Mouse (Mus musculus) MEL (cell line): ENCODE measurements around the gene Gpr142.

ENCODE experiments used
- CTCF ChIP-seq, 3 experiments: IDR thresholded peaks in 2 of 3; conservative IDR thresholded peaks in 1 of 3; 2 replicates each; pipeline ENCODE4 v1.5.1; 2011 to 2012; ENCODE audit warnings: low read length in 3 of 3, low read depth in 2 of 3, mild to moderate bottlenecking in 2 of 3, improper control_type of control experiment in 1 of 3, inconsistent platforms in 1 of 3, mixed read lengths in 1 of 3, moderate library complexity in 1 of 3; ENCODE audit not compliant: control insufficient read depth in 1 of 3, insufficient read depth in 1 of 3, poor library complexity in 1 of 3, severe bottlenecking in 1 of 3
- E2F4 ChIP-seq: IDR thresholded peaks from 2 replicates; pipeline ENCODE4 v1.6.1; 2011; ENCODE audit warnings: low read depth, low read length, improper control_type of control experiment, borderline replicate concordance
- ELF1 ChIP-seq: IDR thresholded peaks from 2 replicates; pipeline ENCODE4 v1.6.1; 2014; ENCODE audit warnings: low read depth, mild to moderate bottlenecking, inconsistent platforms, low read length, improper control_type of control experiment, moderate library complexity
- JUND ChIP-seq: IDR thresholded peaks from 2 replicates; pipeline ENCODE4 v1.6.1; 2011; ENCODE audit warnings: low read depth, mild to moderate bottlenecking, improper control_type of control experiment, low read length
- POLR2A ChIP-seq, 2 experiments: IDR thresholded peaks; 2 replicates each; pipeline ENCODE4 v1.6.1; 2011 to 2012; ENCODE audit warnings: low read length in 2 of 2, mild to moderate bottlenecking in 2 of 2, control low read depth in 1 of 2, improper control_type of control experiment in 1 of 2, low read depth in 1 of 2, moderate library complexity in 1 of 2; ENCODE audit not compliant: control insufficient read depth in 1 of 2, insufficient read depth in 1 of 2, poor library complexity in 1 of 2
- RCOR1 ChIP-seq: IDR thresholded peaks from 2 replicates; pipeline ENCODE4 v1.6.1; 2012; ENCODE audit warnings: low read depth, mild to moderate bottlenecking, inconsistent platforms, low read length, improper control_type of control experiment

DNA sequence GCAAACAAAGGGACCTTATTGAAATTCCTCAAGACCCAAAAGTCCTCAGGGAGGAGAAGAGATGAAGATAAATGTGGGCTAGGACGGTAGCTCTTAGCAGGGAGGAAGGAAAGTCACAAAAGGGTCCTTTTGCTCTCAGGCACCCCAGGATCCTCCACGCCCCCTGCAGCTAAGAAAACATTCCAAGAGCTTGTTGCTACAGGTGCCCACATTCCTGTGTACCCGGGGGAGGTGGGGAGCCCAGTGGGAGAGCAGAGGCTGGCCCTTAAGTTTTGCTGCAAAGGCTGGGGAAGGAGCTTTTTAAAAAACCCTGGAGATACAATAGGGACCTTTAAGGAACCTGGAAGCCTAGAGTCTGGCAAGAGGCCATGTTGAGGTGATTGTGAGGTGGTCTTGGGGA, 21.7 kb downstream of the Gpr142 start:
- TF ChIP-seq CTCF (IDR thresholded peaks at IDR 0.05 in 2 of 3, conservative IDR thresholded peaks at IDR 0.05 in 1 of 3; ENCODE audit: control insufficient read depth in 1 of 3, insufficient read depth in 1 of 3, low read depth in 2 of 3, low read length in 3 of 3, poor library complexity in 1 of 3, severe bottlenecking in 1 of 3) (no peak), E2F4 (no peak), POLR2A (IDR thresholded peaks at IDR 0.05; ENCODE audit: control insufficient read depth in 1 of 2, insufficient read depth in 1 of 2, low read depth in 1 of 2, low read length in 2 of 2, poor library complexity in 1 of 2) (no peak), JUND (no peak), RCOR1 (no peak), ELF1 (no peak)
